Comparison of ENCODE assay signal across 26 mouse cellular contexts in the genomic region with DNA sequence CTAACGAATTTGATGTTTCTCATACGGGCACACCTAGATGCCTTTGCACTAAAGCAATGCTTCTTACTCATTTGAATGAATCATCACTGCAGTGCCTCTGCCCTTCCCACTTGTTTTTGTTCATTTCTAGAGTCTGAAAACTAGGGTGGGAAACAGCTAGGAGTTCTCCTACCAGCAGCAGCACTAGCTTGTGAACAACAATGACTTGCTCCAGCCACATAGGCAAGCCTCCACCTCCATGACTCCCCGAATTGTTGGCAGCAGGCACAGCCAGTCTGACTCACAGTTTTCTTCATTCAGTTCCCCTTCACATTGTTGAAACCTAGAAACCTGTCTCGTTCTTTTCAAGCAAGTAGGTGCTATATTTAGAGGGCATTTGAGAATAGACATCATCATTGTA. TPM values are rescaled to one million over a fixed set of nuclear protein-coding genes. Genes with fewer than 3 reads are reported as not detected.
DNase-seq lines count a peak whose midpoint lies in the region; ATAC-seq and TF ChIP-seq lines count a peak whose summit lies in the region.
"Had no signal": no experiment of that assay in that cellular context is flagged by ENCODE, and none has a peak within 500 bp of the region (broad histone marks: within the 10 kb centered on the region; RNA-seq: fewer than 3 reads in every experiment).

No protein-coding gene starts in this region.

- no peak overlapping the region for H3K9ac ChIP-seq in liver, postnatal 0 days (replicated peaks)
- H3K9ac ChIP-seq: embryonic facial prominence, embryonic 12.5 days; forebrain, embryonic 12.5 days; hindbrain, embryonic 12.5 days; neural tube, embryonic 15.5 days; stomach, embryonic 15.5 days had no signal

- intact Hi-C loops in left cerebral cortex, postnatal 10 days (cut with DNase I): no loop called here

- no peak for TF ChIP-seq EP300 in liver, postnatal 0 days (IDR thresholded peaks at IDR 0.05; ENCODE audit: low read depth)

- no peaks in the 10 kb centered on the region for H3K27me3 ChIP-seq in liver, postnatal 0 days (ENCODE audit: insufficient read depth, low read length)
- H3K27me3 ChIP-seq: embryonic facial prominence, embryonic 12.5 days; forebrain, embryonic 12.5 days; hindbrain, embryonic 12.5 days; neural tube, embryonic 15.5 days; stomach, embryonic 15.5 days had no signal

- no peak for TF ChIP-seq CTCF in liver, postnatal 0 days (IDR thresholded peaks at IDR 0.05; ENCODE audit: low read depth)

- no peak for ATAC-seq in liver, postnatal 0 days
- ATAC-seq: intestine, postnatal 0 days; lung, postnatal 0 days had no signal

- H3K9me3 ChIP-seq in liver, postnatal 0 days (ENCODE audit: low read length): peaks cover 3% of the 10 kb centered on the region; the same call in 1 of the 2 replicates
- H3K9me3 ChIP-seq: embryonic facial prominence, embryonic 12.5 days; neural tube, embryonic 15.5 days had no signal

- H3K36me3 ChIP-seq in liver, postnatal 0 days (replicated peaks; ENCODE audit: insufficient read depth, low read length): no peaks in the 10 kb centered on the region
- H3K36me3 ChIP-seq: embryonic facial prominence, embryonic 12.5 days; forebrain, embryonic 12.5 days; hindbrain, embryonic 12.5 days; neural tube, embryonic 15.5 days; stomach, embryonic 15.5 days had no signal

- no peaks in the 10 kb centered on the region for H3K4me1 ChIP-seq in liver, postnatal 0 days (ENCODE audit: insufficient read depth)
- H3K4me1 ChIP-seq: embryonic facial prominence, embryonic 12.5 days; forebrain, embryonic 12.5 days; hindbrain, embryonic 12.5 days; neural tube, embryonic 15.5 days; stomach, embryonic 15.5 days had no signal

- WGBS in liver, postnatal 0 days (ENCODE audit: insufficient replicate concordance): 86% methylated on average over 4 of the region's 4 CpGs

- H3K27ac ChIP-seq in liver, postnatal 0 days (ENCODE audit: low read depth): no peak overlapping the region
- H3K27ac ChIP-seq: embryonic facial prominence, embryonic 12.5 days; forebrain, embryonic 12.5 days; hindbrain, embryonic 12.5 days; macrophage; neural tube, embryonic 15.5 days; stomach, embryonic 15.5 days had no signal

- no peak overlapping the region for H3K4me2 ChIP-seq in liver, postnatal 0 days (ENCODE audit: low read depth, low read length)
- H3K4me2 ChIP-seq: embryonic facial prominence, embryonic 12.5 days; forebrain, embryonic 12.5 days; hindbrain, embryonic 12.5 days; neural tube, embryonic 15.5 days; stomach, embryonic 15.5 days had no signal

- peak; percentile 65 to 70 for DNase-seq in frontal cortex, postnatal 36 days (ENCODE audit: low spot score in 2 of 2)
- DNase-seq in frontal cortex, postnatal 10 days (ENCODE audit: low spot score in 2 of 2): no peak
- peak; percentile 57 to 61 for DNase-seq in left cerebral cortex, adult 18-20 months (ENCODE audit: low spot score in 2 of 2)
- no peak for DNase-seq in left cerebral cortex, postnatal 10 days (ENCODE audit: extremely low spot score in 1 of 2, low spot score in 2 of 2)
- peak; percentile 59 for DNase-seq in Muller cell, postnatal 12 days (ENCODE audit: inconsistent ontology term)
- DNase-seq in left cerebral cortex, adult 9 months (ENCODE audit: low spot score in 2 of 2): peak; percentile 45 to 65
- no peak for DNase-seq in liver, postnatal 0 days
- DNase-seq in layer of hippocampus, adult 9-10 months (ENCODE audit: low spot score): no peak
- DNase-seq: adrenal gland, adult 2 months; cerebellum, adult 11-12 months; cerebellum, postnatal 14 days; gastrocnemius, postnatal 25 days; heart, adult 18-20 months; heart, postnatal 10 days; kidney, postnatal 4 days; layer of hippocampus, adult 9-11 months; thymus, postnatal 25 days had no signal

- H3K4me3 ChIP-seq in liver, postnatal 0 days (ENCODE audit: low read depth, low read length): no peak overlapping the region
- H3K4me3 ChIP-seq: embryonic facial prominence, embryonic 12.5 days; forebrain, embryonic 12.5 days; hindbrain, embryonic 12.5 days; neural tube, embryonic 15.5 days; stomach, embryonic 15.5 days had no signal

RNA-seq across cellular contexts. Expression of a gene that starts 57.5 kb away (rescaled TPM):
- total RNA-seq in left cerebral cortex, adult 18-20 months (2021): under 1 TPM; 0.23 to 0.33 TPM
- total RNA-seq in left cerebral cortex, postnatal 10 days (2021): under 1 TPM; 0.24 to 0.30 TPM
- polyA plus RNA-seq in liver, postnatal 0 days (2015; fragmentation: Nextera tagmentation; extraction: Ambion mirVana): 604 and 722 TPM in 2 replicates
- total RNA-seq: heart, adult 18-20 months; heart, postnatal 10 days; left cerebral cortex, postnatal 14 days had no signal
- polyA plus RNA-seq: macrophage had no signal

Comparison
In these comparisons a context has a peak if more than half of its experiments do, and no peak if none do; other contexts are left out.
1. DNase-seq: peak in frontal cortex, postnatal 36 days (2 of 2), left cerebral cortex, adult 18-20 months (2 of 2), Muller cell, postnatal 12 days (single experiment) and left cerebral cortex, adult 9 months (2 of 2); none in frontal cortex, postnatal 10 days (0 of 2), left cerebral cortex, postnatal 10 days (0 of 2), liver, postnatal 0 days (single experiment) and layer of hippocampus, adult 9-10 months (single experiment).